Mouse (Mus musculus) neural tube, embryonic 10.5 days (tissue): ENCODE measurements around the gene Exoc6b.
"Not testable (repeated sequence)": the region's sequence is repeated elsewhere in the genome, so short reads cannot be mapped to it uniquely, and the experiment has no call there.

ENCODE experiments used
- DNase-seq: peaks from one replicate; pipeline ENCODE4 v3.0.0-alpha.2; 2017; ENCODE audit warnings: low spot score; ENCODE audit errors: extremely low spot score

The Exoc6b gene

DNA sequence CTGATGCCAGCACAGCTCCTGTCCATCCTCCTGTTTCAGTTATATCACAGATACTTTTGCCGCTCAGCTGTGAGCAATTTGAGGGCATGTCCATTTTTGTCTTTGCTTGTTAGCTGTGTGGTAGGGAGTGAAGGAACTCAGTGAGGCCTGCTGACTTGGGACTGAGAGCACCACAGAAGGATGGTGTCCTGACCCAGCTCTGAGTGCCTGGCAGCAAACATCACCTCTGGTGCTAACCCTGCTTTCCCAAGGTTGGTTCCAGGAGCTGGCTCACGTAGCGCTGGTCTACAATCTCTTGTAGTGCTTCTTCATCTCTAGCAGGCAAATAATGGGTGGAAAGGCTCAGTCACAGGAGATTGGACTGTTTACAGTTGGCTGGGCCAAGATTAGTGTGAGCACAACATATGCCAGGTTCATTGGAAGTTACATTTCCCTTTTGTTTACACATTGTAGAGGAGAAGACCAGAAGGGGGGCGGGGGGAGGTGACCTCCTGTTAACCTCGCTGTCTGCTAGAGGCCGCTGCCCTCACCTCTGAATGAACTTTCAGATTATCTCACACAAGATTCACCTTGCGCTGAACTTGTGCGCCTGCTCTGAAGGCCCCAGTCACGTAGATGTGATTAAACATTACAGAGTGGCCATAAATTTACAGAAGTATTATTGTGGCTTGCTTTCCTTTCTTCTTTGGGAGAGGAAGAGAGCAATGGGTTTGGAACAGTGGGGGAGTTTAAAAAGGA lies 428.8 kb downstream of the Exoc6b start:
- peak; percentile 53 for DNase-seq

DNA sequence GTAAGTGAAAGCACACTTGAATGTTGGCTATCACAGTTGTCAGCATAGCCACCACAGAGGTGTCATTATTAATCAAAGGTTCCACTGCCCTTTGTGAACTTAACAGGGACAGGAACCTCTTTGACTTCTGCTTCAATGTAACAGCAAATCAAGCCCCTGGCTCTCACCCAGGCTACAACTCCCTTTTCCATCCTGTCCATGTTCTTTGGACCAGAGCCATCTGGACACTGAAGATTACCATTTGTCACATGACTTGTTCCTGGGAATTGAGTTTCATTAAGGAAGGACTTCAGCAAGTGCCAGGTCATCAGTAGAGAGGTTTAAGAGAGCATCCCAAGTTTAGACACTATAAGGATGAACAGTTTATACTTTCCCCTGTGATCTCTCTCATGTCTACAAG lies 431.1 kb downstream of the Exoc6b start:
- no peak for DNase-seq

DNA sequence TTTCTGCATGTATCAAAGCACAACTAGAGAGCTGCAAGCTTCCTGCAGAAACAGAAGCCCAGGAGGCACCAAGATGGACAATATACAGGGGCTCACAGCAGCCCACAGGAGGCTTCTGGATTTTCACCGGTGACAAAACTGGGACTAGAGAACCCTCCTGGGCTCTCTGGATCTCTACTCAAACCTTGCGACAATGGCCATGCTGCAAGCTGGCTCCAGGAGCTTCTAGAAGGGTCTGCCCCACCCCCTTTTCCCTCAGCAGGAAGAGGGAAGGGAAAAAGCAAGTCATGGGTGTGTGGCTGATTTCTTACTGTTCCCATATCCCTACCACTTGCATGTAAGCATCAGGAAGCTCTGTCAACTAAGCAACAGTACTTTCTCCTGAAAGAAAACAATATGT lies 437.7 kb downstream of the Exoc6b start:
- no peak for DNase-seq

DNA sequence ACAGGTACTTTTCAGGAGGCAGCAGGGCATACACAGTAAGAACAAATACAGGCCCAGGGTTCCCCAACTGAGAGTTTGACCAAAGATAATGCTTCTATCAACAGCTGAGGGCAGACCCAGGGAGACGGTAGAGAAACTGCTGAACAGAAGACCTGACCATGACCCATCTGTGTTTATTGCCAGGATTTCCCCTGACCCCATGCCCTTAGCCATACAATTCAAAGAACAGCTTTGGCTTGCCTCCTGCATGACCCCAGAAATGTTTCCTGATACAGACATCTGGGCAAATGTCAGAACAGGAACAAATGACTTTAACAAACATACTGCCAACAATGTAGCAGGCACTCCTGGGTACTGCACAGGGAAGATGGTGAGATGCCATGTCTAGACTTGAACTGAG lies 439.0 kb downstream of the Exoc6b start:
- DNase-seq = no peak

DNA sequence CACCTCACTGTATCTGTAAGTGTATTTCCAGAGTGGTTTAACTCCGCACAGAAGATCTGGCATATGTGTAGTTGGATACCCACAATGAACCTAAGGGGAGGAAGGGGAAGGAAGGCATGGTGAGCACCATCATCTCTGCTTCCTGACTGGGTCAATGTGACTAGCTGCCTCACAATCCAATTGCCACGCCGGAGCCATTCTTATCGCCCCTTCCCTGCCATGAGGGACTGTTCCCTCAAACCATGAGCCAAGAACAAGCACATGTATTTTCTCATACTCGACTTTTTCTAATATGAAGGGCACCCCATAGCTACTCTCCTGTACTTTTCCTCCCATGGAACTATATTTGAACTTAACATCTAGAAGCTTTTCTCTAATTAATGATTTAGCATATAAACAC lies 440.5 kb downstream of the Exoc6b start:
- DNase-seq = no peak

DNA sequence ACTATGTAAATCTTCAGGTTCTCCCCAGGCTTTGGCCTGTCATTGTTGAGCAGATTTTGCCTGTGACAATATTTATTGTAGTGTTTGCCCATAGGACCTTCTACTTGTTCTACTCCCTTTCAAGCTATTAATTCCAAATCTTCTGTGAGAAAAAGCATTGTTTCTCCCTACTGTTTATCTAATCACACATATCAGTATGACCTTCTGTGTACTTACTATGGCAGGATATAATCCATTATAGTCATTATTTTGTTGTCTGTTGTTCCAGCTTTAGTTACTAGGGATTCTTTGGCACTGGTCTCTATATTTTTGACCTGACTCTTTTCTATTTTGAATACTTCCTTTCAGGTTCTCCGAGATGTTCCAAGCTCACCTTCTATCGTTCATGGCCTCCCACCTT lies 442.9 kb downstream of the Exoc6b start:
- no peak for DNase-seq

DNA sequence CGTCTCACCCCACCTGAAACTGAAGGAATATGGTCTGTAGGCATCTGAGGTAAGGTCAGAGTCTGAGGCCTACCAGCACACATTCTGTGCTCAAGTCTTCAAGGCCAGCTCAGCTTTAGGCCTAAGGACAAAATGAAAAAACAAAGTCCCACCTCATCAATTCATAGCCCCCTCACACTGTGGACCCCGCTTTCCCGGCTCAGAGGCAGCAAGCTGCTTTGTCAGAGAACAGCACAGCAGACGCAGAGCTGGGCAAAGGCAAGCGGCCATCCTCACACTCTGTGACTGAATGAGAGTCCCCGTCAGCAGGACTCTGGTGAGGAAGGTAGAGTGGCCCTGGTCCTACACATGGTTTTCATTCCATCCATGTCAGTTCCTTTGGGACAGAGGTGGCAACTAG lies 450.1 kb downstream of the Exoc6b start:
- no peak for DNase-seq

DNA sequence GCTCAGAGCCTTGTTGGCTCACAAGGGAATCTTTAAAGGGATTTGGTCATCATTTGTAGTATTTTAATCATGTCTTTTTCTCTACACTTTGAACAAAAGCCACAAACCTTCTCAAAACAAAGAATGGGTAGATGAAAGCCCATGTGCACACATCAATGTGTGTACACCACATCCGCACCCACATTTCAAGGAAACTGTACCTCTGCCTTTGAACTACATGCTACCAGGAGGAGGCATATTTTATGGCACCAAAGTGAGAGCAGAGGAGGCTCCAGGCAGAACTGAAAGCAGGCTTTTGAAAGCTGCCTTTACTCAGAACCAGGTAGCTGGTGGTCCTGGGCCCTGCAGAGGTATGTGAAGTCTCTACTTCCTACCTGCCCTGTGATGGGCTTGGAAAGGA lies 452.3 kb downstream of the Exoc6b start:
- no peak for DNase-seq

DNA sequence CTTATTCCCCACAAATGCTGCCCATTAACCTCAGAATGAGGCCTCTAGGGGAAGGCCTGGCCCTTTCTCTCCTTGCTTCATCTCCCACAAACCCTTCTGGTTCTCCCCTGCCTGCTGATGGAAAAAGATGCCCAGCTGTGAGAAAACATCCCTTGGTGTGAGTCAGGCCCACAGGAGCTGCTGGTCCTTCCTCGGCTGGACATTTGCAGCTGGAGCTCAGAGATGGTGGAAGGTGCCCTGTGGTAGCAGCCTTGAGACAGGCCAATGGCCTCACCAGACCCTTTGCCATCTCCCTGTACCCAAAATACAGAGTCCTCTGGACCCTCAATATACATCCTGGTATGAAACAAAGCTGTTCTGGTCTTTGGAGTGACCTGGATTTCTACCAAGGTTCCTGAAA lies 452.7 kb downstream of the Exoc6b start:
- DNase-seq = no peak

DNA sequence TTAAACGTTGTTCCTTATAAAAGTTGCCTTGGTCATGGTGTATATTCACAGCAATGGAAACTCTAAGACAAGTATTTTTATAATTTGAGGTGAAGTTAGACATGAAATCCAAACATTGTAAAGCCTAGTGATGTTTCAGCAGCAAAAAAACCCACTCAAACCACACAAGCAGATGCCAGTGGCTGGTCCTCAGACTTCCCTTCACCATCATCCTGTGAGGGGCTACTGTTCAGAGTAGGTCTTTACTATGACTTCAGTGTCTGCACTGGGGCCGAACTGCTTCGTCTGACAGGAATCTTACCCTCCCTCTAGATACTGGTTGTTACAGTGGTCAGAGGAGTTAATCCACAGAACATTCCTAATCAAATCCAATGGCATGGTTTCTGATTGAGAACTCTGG lies 455.8 kb downstream of the Exoc6b start:
- no peak for DNase-seq

DNA sequence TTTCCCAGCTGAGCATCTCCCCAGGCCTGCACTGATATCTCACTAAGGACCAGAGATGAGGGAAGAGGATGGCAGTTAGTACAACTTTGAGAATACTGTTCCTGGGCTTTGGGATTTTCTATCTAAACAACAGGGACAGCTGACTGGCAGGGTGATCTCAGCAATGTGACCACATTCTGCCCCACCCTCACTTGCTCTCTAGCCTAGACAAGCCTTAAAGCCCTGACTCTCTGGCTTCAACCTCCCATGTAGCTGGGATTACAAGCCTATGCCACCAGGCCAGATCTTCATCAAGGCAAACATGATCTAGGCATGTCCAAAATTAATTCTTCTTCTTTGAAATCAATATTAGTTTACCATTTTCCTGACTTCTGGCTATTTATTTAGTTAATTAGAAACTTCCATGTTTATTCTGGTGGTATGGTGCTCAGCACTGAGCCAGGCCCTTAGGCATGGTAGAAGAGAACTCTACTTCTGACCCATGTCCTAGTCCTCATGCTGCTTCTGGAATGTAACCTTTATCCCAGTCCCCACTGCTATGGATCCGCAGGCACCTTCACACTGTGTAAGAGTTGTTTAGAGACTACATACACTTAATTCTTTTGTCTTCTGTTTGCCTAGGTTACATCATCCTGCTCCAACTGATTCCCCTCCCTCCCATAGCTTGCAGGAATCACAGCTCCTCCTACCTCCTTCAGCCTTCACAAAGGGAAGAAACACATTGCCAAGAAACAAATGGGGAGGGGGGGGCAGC lies 468.0 kb downstream of the Exoc6b start:
- DNase-seq = no peak

DNA sequence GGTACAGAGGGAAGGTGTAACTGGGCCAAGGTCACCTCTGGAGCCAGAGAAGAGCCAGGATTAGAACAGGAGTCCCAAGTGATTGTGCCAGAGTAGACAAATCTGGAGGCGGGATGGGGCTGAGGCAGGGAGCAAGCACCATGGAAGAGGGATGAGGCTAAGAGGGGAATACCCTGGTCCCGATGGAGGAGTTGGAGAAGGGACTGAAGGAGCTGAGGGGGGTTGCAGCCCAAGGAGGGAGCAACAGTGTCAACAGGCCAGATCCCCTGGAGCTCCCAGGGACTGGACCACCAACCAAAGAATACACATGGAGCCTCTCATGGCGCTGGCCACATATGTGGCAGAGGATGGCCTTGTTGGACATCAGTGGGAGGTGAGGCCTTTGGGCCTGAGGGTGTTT lies 470.0 kb downstream of the Exoc6b start:
- DNase-seq = not testable (repeated sequence)

DNA sequence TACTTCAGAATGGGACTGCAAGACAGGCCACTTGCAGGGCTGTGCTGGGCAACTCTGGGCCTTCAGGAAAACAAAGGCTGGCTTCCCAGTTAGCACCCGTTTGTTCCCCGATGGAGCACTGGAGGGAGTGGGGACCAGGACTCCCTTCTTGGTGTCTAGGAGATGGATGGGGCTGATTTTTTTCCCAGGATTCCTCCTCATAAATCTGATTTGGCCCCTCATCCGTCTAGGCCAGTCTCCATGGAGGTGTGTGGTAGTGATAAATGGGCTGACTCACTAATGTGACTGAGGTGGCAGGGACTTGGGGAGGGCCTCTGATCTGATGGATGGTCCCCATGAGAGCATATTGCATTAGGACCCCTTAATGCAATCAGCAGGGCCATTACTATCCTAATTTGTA lies 470.6 kb downstream of the Exoc6b start:
- DNase-seq = no peak

DNA sequence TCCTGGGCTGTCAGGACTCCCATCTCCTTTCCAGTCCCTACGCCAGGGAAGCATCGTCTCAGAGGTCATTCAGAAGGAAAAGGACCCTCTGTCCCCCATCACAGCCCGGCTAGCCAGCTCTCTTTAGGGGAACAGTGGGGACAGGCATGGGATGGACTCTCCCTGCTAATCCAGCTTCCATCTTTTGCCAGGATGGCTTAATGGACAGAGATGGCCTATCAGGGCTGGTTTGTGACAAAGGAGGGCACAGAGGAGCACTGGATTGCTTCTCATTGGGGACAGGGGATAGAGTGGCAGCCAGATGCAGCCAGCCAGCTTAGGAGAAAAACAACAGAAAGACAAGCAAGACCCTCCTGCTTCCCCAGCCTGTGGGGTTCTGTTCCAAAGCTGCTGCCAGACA lies 474.7 kb downstream of the Exoc6b start:
- peak; percentile 27 for DNase-seq

DNA sequence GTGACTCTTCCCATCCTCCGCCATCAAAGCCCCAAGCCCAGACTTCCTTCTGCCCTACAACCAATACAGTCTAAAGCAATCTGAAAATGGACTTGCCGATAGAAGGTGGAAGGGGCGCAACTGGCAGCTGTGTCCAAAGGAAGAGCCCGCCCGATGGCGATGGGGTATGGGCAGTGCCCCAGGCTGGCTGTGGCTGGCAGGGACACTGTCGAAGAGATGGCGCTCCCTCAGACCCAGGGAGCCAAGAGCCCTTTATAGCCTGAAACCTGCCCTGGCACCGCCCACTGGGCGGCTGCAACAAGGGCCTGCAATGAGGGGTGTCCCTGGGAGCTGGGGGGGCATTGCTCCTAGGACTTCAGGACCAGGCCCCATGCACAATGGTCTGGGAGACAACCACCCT lies 475.6 kb downstream of the Exoc6b start, which contains the start of gene Cyp26b1:
TSS of gene Cyp26b1 (minus strand) at position 216 of the 400 bp plus-strand sequence.
- no peak for DNase-seq

DNA sequence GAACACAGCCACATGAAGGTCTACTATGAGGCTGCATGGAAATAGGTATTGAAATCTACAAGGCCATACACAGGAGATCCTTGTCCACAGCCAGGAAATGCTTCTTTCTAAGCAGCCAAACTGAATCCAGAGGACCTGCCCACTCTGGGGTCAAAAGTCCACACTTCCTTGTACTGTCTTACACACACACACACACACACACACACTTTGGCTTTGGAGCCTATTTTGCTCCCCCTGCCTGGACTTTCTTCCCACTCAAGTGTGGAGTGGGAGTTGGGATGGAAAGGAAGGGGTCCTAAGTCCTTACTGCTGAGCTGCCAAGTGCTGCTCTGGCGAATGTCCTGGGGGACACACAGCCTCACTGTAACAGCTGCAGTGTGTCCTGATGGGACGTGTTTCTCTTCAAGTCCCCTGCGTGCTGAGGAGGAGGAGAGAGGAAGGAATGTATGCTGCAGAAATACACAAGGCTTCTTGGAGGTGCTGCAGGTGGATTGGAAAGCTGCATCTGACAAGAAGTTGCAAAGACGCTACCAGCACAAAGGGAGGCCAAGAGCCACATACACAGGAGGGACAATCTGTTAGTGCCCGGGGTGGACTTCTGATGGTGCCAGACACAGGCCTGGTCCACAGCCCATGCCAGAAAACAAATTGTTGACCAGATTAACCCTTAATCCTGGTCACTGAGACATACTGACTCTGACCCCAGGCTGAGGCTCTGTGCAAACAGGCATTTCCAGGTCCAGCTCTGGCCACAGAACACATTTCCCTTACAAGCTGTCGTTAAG lies 478.2 kb downstream of the Exoc6b start:
- no peak for DNase-seq

DNA sequence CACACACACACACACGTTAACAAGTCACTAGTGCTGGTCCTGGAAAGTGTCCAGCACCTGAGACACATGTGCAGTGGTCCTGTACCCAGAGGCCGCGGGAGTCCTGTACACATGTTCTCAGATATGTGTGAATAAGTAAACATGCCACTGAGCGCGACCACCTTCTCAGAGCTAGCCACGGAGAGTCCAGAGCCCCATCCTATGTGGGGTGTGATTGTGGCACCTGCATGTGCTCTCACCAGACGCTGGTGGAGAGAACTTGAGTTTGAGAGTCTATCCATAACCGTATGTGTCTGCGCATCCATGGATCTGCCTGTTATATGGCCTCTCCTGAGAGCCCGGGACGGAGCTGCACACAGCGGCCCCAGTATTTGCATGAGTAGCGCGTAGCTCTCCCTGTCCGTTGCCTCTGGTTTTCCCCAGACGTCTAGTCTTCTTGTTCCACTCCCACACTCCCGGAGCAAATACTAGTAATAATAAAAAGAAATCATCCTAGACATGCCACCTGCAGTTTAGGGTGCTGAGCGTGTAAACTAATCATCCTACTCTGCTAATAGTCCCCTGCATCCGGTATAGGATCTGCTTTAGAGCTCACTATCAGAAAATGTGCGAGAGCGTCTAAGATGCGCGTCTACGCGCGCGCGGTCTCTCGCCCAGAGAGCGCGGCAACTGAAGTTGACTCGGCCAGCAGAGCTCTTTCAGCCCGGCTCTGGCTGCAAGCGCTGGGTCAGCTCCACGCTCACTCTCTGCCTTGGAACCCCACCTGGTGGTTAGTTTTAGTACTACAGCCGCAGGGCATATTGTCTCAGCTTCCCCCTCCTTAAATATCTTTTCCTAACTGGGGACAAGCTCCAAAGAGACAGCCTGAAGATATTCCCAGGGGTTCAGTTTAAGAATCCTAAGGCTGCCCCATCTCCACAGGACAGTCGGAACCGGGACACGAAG lies 479.3 kb downstream of the Exoc6b start:
- peak; percentile 89 for DNase-seq

DNA sequence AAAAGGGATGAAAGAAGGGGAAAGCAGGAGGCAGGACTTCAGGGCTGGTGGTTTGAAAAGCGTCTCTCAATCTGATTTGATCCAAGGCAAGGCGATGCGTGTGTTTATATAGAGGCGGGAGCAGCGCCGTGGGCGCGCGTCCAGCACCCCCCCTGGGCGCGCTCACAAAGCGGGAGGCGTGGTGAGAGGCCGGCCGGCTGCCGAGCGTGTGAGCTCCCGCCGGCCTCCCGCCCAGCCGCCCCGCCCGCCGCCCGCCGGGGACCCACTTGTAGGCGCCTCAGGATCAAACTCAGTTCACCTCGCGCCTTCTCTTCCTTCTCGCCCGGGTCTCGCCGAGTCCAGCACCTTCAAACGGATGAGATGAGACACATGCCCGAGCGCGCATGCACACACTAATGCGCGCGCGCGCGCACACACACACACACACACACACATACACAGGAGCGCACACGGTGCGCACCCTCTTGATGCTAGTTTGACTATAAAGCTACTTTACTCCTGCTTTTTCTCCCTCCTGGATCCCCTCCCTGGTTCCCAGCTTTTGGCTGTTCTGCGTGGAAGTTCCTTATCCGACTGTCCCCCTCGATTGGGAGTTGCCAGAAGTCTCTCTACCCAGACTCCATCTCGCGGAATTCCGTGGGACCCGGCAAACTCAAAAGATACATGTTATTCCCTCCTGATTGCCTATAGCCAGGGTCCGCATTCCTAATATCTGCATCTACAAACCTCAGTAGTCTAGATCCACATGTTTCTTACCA lies 480.2 kb downstream of the Exoc6b start:
- peak; percentile 49 for DNase-seq

DNA sequence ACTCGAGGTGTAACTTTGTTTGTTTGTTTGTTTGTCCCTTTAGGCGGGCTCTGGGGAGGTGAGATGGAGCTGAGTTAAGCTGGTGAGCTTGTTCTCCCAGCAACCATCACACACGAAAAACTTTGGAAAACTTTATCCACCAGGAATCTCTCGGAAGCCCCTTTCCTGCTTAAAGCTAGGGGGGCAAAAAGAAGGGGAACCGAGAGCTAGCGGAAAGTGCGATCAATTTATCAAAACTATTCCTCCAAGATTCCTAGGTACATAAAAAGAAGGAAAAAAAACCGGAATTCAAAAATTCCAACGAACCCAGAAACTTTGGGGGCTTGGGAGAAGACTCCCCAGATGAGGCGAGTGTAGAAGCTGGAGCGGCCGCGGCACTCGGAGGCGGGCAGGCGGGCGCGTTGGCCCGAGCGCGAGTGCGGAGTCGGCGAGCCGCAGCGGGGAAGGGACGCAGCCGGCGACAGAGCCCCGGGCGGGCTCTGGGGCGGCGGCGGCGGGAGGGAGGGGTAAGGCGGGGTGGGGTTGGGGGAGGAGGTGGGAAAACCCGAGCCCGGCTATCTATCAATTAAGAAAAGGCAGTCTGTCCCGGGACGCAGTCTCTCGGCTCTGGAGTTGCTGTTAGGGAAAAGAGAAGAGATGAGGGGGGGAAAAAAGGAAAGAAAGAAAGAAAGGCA lies 481.0 kb downstream of the Exoc6b start:
- DNase-seq = peak; percentile 70
